Mouse (Mus musculus) myocyte (in vitro differentiated cells): ENCODE measurements around the gene Dnajb8.

ENCODE experiments used
- CEBPB ChIP-seq: IDR thresholded peaks from 2 replicates; pipeline ENCODE4 v1.6.1; 2011; ENCODE audit warnings: mild to moderate bottlenecking, moderate library complexity; ENCODE audit not compliant: poor library complexity, insufficient read depth, severe bottlenecking
- E2F4 ChIP-seq: IDR thresholded peaks from one replicate; pipeline ENCODE4 v1.6.1; 2011; ENCODE audit warnings: mild to moderate bottlenecking, control low read depth, moderate library complexity; ENCODE audit not compliant: insufficient read depth
- MYOD1 ChIP-seq, 3 experiments: IDR thresholded peaks; one replicate each; pipeline ENCODE4 v1.6.1; 2011; ENCODE audit warnings: control low read depth in 2 of 3, low read depth in 2 of 3, mild to moderate bottlenecking in 2 of 3, moderate library complexity in 1 of 3; ENCODE audit not compliant: insufficient read length in 2 of 3, control insufficient read depth in 1 of 3
- MYOG ChIP-seq, 3 experiments: IDR thresholded peaks; one replicate each; pipeline ENCODE4 v1.6.1; 2011; ENCODE audit warnings: control low read depth in 2 of 3, low read depth in 2 of 3, mild to moderate bottlenecking in 2 of 3; ENCODE audit not compliant: insufficient read length in 2 of 3, control insufficient read depth in 1 of 3, insufficient read depth in 1 of 3
- POLR2A ChIP-seq: IDR thresholded peaks from one replicate; pipeline ENCODE4 v1.6.1; 2011; ENCODE audit warnings: low read depth, mild to moderate bottlenecking, control low read depth, moderate library complexity; ENCODE audit not compliant: insufficient read length
- POLR2AphosphoS2 ChIP-seq: IDR thresholded peaks from one replicate; pipeline ENCODE4 v1.6.1; 2011; ENCODE audit warnings: low read depth, control low read depth; ENCODE audit not compliant: insufficient read length
- REST ChIP-seq: IDR thresholded peaks from one replicate; pipeline ENCODE4 v1.6.1; 2011; ENCODE audit warnings: mild to moderate bottlenecking, control low read depth, moderate library complexity; ENCODE audit not compliant: insufficient read depth, insufficient read length
- USF1 ChIP-seq: IDR thresholded peaks from one replicate; pipeline ENCODE4 v1.6.1; 2011; ENCODE audit warnings: low read depth, mild to moderate bottlenecking, control low read depth, moderate library complexity

- TF ChIP-seq REST (no peak), POLR2AphosphoS2 (no peak), USF1 (no peak), POLR2A (no peak), MYOG (IDR thresholded peaks at IDR 0.05; ENCODE audit: control insufficient read depth in 1 of 3, insufficient read depth in 1 of 3, insufficient read length in 2 of 3, low read depth in 2 of 3) (no peak), CEBPB (no peak), MYOD1 (IDR thresholded peaks at IDR 0.05; ENCODE audit: control insufficient read depth in 1 of 3, insufficient read length in 2 of 3, low read depth in 2 of 3) (no peak), E2F4 (no peak)
These were observed 45.9 kb downstream of the Dnajb8 start for GRCm38 (mm10) chr6:88267970-88268369.
